Mouse (Mus musculus) stomach, embryonic 16.5 days (tissue): ENCODE results near the gene Eif5. TPM values are rescaled to one million over a fixed set of nuclear protein-coding genes. Genes with fewer than 3 reads are reported as not detected.

Experiments used
- ATAC-seq: fragments of 200-750 bp; cut with Nextera tagmentation; 2 replicates; pipeline ENCODE4 v1.8.0; 2017; ENCODE audit warnings: moderate number of reproducible peaks, moderate TSS enrichment; ENCODE audit not compliant: insufficient read depth, low FRiP score
- H3K27ac ChIP-seq: fragments of 300-500 bp; sonication (generic); 2 replicates; pipeline ENCODE4 v1.5.1; 2014; ENCODE audit warnings: low read length
- H3K27me3 ChIP-seq: fragments of 300-500 bp; sonication (generic); 2 replicates; pipeline ENCODE4 v1.6.1; 2014; ENCODE audit warnings: low read length, control low read depth, mixed read lengths; ENCODE audit not compliant: control insufficient read depth, insufficient read depth
- H3K36me3 ChIP-seq: fragments of 300-500 bp; sonication (generic); 2 replicates; pipeline ENCODE4 v1.6.1; 2014; ENCODE audit warnings: low read length; ENCODE audit not compliant: control insufficient read depth, insufficient read depth
- H3K4me1 ChIP-seq: fragments of 300-500 bp; sonication (generic); 2 replicates; pipeline ENCODE4 v1.6.1; 2014; ENCODE audit warnings: low read length, control low read depth, mixed read lengths; ENCODE audit not compliant: control insufficient read depth, insufficient read depth
- H3K4me2 ChIP-seq: fragments of 300-500 bp; sonication (generic); 2 replicates; pipeline ENCODE4 v1.6.1; 2014; ENCODE audit warnings: low read depth, low read length, mixed read lengths
- H3K4me3 ChIP-seq: fragments of 300-500 bp; sonication (generic); replicated peaks from 2 replicates; pipeline ENCODE4 v1.5.1; 2014; ENCODE audit warnings: mild to moderate bottlenecking, low read length
- H3K9ac ChIP-seq: fragments of 300-500 bp; sonication (generic); 2 replicates; pipeline ENCODE4 v1.6.1; 2014; ENCODE audit warnings: low read length
- H3K9me3 ChIP-seq: fragments of 300-500 bp; sonication (generic); replicated peaks from 2 replicates; pipeline ENCODE4 v1.6.1; 2016; ENCODE audit warnings: low read length, control low read depth; ENCODE audit not compliant: control insufficient read depth
- WGBS: fragments of 180-500 bp; shearing (Covaris S2); extraction: QIAGEN DNeasy Blood & Tissue Kit; methylation state at CpG from one replicate; pipeline ENCODE4 v1.1.7; 2014; 5-methylcytosine and 5-hydroxymethylcytosine counted together
- polyA plus RNA-seq: library from polyadenylated mRNA; unstranded; fragments of >200 nt; fragmentation: Nextera tagmentation; extraction: Ambion mirVana; gene quantifications from 2 replicates; pipeline ENCODE4 v1.2.1, GENCODE M21; 2015

Eif5 gene
- polyA plus RNA-seq = 402 and 438 TPM in 2 replicates

- Histone ChIP-seq H3K9me3 (no peaks in the 10 kb centered on the region), H3K4me3 (peak within 1 kb of the TSS; percentile 84), H3K36me3 (peaks cover 20% of the 10 kb centered on the region), H3K27ac (peak within 1 kb of the TSS; percentile 97), H3K4me2 (peak within 1 kb of the TSS; percentile 69), H3K9ac (peak within 1 kb of the TSS; percentile 98), H3K4me1 (peaks cover 26% of the 10 kb centered on the region), H3K27me3 (no peaks in the 10 kb centered on the region)
- peak; percentile 97 for ATAC-seq
- WGBS = under 1% methylated on average over 47 of the region's 47 CpGs
Observed at GRCm38 (mm10) chr12:111537796-111538291, at the start of gene Eif5. Gene Eif5 (plus strand): TSS chr12:111538016.

GRCm38 (mm10) chr12:111489261-111489865 is 48.5 kb upstream of the Eif5 start:
- H3K27ac ChIP-seq = no peak overlapping the region
- H3K4me1 ChIP-seq = peaks cover 13% of the 10 kb centered on the region; the same call in 1 of the 2 replicates
- peaks cover 5% of the 10 kb centered on the region for H3K27me3 ChIP-seq
- ATAC-seq = no peak
- no peak overlapping the region for H3K9ac ChIP-seq
- H3K9me3 ChIP-seq = no peaks in the 10 kb centered on the region
- H3K4me3 ChIP-seq = no peak overlapping the region
- H3K36me3 ChIP-seq = no peaks in the 10 kb centered on the region
- H3K4me2 ChIP-seq = no peak overlapping the region
- WGBS = 66% methylated on average over 11 of the region's 11 CpGs

DNA sequence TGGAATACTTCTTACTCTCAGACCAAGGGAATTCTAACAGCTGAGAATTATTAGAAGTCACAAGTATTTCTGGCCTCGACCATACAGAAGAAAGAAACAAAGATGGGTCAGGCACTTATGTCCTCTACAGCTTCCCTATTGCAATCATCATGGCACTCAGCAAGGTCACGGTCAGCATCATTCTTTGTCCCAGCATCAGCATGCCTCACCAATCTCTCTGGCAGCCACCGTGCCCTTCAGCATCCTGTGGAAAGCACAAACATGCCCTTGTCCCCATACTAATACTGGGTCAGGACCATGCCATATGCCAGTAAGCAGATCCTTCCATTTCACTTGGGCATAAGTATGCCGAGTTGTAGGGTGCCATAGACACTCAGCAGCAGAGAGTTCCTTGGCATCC is 42.9 kb upstream of the Eif5 start:
- WGBS = 66% methylated on average over 4 of the region's 4 CpGs

DNA sequence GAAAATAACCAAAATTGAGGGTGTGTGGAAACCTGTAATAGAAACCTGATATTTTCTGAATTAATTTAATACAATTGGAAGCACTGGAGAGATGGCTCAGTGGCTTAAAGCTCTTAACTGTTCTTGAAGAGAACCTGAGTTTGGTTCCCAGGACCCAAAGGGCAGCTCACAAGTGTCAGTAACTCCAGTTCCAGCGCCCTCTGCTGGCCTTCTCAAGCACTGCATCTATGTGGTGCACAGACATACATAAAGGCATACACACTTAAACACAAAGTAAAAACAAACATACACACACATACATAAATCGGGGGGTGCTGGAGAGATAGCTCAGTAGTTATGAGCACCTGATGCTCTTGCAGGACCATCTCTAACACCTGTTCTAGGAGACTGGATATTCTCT is 40.7 kb upstream of the Eif5 start:
- Histone ChIP-seq H3K4me3 (no peak overlapping the region), H3K27me3 (no peaks in the 10 kb centered on the region), H3K4me1 (no peaks in the 10 kb centered on the region), H3K27ac (no peak overlapping the region), H3K36me3 (no peaks in the 10 kb centered on the region), H3K4me2 (no peak overlapping the region), H3K9ac (no peak overlapping the region), H3K9me3 (no peaks in the 10 kb centered on the region)
- no peak for ATAC-seq
- 44% methylated on average over 2 of the region's 2 CpGs for WGBS

More for the DNA sequence above, 42.9 kb upstream of the Eif5 start:
- H3K9ac ChIP-seq = no peak overlapping the region
- no peak overlapping the region for H3K27ac ChIP-seq
- H3K4me2 ChIP-seq = no peak overlapping the region
- no peaks in the 10 kb centered on the region for H3K9me3 ChIP-seq
- H3K36me3 ChIP-seq = no peaks in the 10 kb centered on the region
- no peak overlapping the region for H3K4me3 ChIP-seq
- no peak for ATAC-seq
- H3K4me1 ChIP-seq = no peaks in the 10 kb centered on the region
- H3K27me3 ChIP-seq = no peaks in the 10 kb centered on the region

DNA sequence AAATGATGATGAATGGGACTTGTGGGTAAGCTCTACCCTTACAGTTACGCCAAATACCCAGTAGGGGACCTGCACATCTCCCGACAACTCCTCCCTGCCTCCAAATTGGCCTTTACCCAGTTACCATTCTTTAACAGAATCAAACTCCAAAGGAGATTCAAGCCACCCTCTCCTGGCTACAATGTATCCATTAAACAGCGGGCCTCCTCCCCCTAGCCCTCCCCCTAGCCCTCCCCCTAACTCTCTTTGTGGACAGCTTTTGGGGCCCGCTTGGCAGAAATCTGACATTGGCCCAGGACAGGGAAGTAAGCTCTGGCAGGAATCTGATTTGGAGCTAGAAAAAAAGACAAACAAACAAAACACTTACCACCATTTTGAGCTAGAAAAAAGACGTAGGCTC is 38.2 kb upstream of the Eif5 start:
- Histone ChIP-seq H3K4me3 (no peak overlapping the region), H3K27ac (no peak overlapping the region), H3K4me2 (no peak overlapping the region), H3K4me1 (0 out of 2 replicates have a peak, but pooled peaks cover under 1% of the 10 kb centered on the region), H3K27me3 (no peaks in the 10 kb centered on the region), H3K36me3 (no peaks in the 10 kb centered on the region), H3K9me3 (no peaks in the 10 kb centered on the region; the same call in 1 of the 2 replicates), H3K9ac (no peak overlapping the region)
- ATAC-seq = no peak
- 72% methylated on average over 5 of the region's 5 CpGs for WGBS

DNA sequence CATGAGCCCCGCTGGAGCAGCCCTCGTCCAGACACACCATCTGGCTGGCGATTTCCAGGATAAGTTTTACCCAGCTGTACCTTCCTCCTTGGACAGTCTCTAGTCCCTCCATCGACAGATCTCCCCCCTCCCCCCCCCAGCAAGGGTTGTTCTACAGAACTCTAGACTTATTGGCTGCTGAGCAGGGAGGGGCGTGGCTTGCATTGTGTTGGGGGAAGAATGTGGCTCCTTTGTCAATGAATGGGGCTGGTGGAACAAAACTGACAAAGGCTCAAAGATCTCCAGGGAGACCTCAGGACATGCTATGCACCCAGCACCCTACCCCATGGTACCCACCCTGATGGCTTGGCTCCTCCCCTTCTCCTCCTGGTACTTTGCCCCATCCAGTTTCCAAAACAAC is 37.1 kb upstream of the Eif5 start:
- H3K27ac ChIP-seq = no peak overlapping the region
- H3K9ac ChIP-seq = no peak overlapping the region
- no peak overlapping the region for H3K4me2 ChIP-seq
- H3K4me3 ChIP-seq = no peak overlapping the region
- H3K9me3 ChIP-seq = no peaks in the 10 kb centered on the region; the same call in 1 of the 2 replicates
- ATAC-seq = no peak
- peaks cover 3% of the 10 kb centered on the region; the same call in 1 of the 2 replicates for H3K4me1 ChIP-seq
- no peaks in the 10 kb centered on the region for H3K27me3 ChIP-seq
- no peaks in the 10 kb centered on the region for H3K36me3 ChIP-seq
- WGBS = 31% methylated on average over 5 of the region's 5 CpGs

DNA sequence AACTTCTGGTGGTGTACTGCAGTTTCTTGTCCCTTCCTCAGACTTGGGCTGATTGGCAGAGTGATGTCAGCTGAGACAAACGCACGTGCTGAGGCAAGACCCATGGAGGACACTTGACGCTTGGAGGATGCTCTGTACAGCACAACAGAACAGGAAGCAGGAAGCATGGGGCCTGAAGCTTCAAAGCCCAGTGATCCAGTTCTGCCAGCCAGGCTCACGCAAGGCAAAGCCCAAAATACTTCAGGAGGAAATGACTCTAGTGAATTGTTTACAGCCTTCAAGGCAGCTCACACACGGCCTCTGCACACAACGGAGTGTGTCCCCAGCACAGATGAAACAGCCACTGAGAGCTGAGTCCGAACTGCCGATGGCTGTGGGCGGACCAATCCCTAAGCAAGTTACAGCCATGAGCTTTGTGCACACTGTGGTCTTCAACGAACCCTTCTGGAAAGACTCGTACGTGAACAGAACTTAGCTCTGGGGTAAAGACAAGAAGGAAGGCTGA is 34.7 kb upstream of the Eif5 start:
- 70% methylated on average over 12 of the region's 12 CpGs for WGBS
- ATAC-seq = no peak

DNA sequence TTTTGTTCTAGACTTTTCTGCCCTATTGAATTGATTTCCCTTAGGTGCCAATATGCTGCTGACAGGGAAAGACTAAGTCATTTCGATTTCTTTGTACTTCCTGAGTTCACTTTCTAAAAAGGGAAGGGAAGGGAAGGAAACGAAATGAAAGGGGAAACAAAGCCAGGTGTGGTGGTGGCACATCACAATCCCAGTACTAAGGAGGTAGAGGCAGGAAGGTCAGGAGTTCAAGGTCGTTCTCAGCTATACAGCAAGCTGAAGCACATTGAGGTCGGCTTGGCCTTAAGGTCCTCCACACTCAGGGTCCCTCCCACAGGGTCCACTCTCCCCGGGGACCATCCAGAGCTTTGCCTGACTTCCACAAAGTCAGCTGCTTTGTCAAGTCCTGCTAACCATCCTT is 34.2 kb upstream of the Eif5 start:
- ATAC-seq = no peak
- WGBS = 62% methylated on average over 5 of the region's 5 CpGs

More for the DNA sequence above, 34.7 kb upstream of the Eif5 start:
- H3K4me1 ChIP-seq = peaks cover 3% of the 10 kb centered on the region; the same call in 1 of the 2 replicates
- no peaks in the 10 kb centered on the region for H3K36me3 ChIP-seq
- H3K27me3 ChIP-seq = no peaks in the 10 kb centered on the region
- H3K27ac ChIP-seq = no peak overlapping the region
- no peak overlapping the region for H3K9ac ChIP-seq
- H3K4me2 ChIP-seq = no peak overlapping the region
- H3K4me3 ChIP-seq = no peak overlapping the region
- no peaks in the 10 kb centered on the region; the same call in 1 of the 2 replicates for H3K9me3 ChIP-seq

GRCm38 (mm10) chr12:111504904-111505303 is 32.9 kb upstream of the Eif5 start:
- Histone ChIP-seq H3K36me3 (no peaks in the 10 kb centered on the region), H3K27ac (no peak overlapping the region), H3K4me1 (peaks cover 3% of the 10 kb centered on the region; the same call in 1 of the 2 replicates), H3K9ac (0 out of 2 replicates have a peak overlapping the region, but pooled peaks have one; percentile 37), H3K4me2 (peak overlapping the region; percentile 48), H3K9me3 (no peaks in the 10 kb centered on the region; the same call in 1 of the 2 replicates), H3K27me3 (no peaks in the 10 kb centered on the region), H3K4me3 (peak overlapping the region; percentile 38)
- 1% methylated on average over 12 of the region's 12 CpGs for WGBS
- ATAC-seq = peak; percentile 74

More for the DNA sequence above, 34.2 kb upstream of the Eif5 start:
- no peak overlapping the region for H3K27ac ChIP-seq
- H3K36me3 ChIP-seq = no peaks in the 10 kb centered on the region
- no peak overlapping the region for H3K4me2 ChIP-seq
- no peaks in the 10 kb centered on the region for H3K27me3 ChIP-seq
- no peak overlapping the region for H3K9ac ChIP-seq
- H3K4me1 ChIP-seq = peaks cover 3% of the 10 kb centered on the region; the same call in 1 of the 2 replicates
- no peak overlapping the region for H3K4me3 ChIP-seq
- no peaks in the 10 kb centered on the region; the same call in 1 of the 2 replicates for H3K9me3 ChIP-seq
